Mouse (Mus musculus): ENCODE data around the gene Ttc22.
A peak's percentile ranks its signal among the peaks of the same experiment; 100 is the strongest.

DNA sequence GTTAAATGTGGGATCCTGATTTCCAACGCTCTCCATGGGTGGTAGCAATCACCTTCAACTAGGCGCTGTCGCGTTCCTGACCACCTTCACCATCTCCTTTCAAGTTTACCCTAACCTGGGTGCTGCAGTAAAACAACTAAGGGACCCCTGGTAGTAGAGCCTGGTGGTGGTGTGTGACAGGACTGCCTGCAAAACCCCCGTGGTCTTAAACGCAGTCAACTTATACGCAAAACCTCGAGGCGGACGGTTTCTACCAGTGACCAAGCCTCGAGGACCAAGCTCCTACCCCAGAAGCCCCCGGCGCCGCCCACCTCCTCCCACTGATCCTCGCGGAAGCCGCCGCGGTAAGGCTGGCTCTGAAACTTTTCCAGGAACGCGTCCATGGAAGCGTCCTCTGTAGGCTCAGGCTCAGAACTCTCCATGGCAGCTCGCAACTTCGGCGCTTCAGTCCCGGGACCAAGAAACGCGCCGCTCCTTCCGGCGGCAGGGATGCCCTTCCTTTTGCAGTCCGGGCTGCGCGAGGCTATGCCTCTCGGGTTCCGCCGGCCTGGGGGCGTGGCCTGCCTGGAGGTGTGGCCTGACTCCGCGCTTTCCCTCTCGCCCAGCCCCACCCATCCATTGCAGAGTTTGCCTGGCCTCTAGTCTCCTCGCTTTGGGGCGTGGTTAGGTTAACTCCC is 56.3 kb downstream of the Ttc22 start, which contains the start of gene Ttc4:
- TF ChIP-seq POLR2A (IDR thresholded peaks at IDR 0.05; ENCODE audit: low read depth, low read length) (peak; percentile 40), CTCF (conservative IDR thresholded peaks at IDR 0.05; ENCODE audit: insufficient read depth, insufficient read length, low read depth, low read length) (no peak)

Measured in kidney, adult 2 months (tissue).